Mouse (Mus musculus): ENCODE data around the gene 1700042G07Rik. TPM values are rescaled to one million over a fixed set of nuclear protein-coding genes. Genes with fewer than 3 reads are reported as not detected.

Gene 1700042G07Rik
- polyA plus RNA-seq, 1 experiment from 2014 or later, result not detected

DNA sequence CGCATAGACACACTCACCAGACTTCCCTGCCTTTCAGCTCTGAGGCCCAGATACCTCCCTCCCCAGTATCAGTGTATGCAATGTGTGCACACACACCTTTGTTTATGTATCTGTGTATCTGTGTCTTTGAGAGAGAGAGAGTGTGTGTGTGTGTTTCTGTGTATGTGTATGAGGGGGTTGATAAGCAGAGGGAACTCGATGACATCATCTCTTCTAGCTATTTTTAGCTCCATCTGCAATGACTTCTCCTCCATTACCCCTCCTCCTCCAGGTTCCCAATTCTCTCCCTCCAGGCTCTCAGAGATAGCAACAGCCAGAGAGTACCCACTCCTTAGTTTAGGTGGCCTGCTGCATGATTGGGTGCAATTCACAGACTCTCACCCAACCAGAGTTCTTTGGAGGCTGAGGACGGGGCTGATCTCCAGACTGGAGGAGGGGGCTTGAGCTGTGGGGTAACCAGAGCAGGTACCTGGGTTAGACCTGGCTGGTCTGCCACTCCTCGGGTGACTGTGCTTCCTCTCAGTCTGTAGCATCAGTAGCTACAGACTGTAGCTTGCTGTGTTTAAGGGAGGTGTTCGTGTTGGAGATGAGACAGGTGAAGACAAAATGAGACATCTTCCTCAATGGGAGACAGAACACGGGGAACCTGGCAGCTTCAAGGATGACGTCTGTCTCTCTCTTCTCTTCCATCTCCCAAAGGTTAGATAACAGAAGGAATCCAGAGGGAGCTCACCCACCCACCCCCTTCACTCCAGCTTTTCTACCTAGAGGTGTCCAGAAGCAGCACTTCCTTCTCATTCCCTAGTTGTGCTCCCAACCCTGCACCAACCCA is 2.8 kb downstream of the 1700042G07Rik start:
- Histone ChIP-seq H3K4me2 (ENCODE audit: low read depth, low read length) (no peak overlapping the region), H3K4me3 (ENCODE audit: low read depth, low read length) (no peak overlapping the region)
- 61% methylated on average over 7 of the region's 7 CpGs for WGBS

DNA sequence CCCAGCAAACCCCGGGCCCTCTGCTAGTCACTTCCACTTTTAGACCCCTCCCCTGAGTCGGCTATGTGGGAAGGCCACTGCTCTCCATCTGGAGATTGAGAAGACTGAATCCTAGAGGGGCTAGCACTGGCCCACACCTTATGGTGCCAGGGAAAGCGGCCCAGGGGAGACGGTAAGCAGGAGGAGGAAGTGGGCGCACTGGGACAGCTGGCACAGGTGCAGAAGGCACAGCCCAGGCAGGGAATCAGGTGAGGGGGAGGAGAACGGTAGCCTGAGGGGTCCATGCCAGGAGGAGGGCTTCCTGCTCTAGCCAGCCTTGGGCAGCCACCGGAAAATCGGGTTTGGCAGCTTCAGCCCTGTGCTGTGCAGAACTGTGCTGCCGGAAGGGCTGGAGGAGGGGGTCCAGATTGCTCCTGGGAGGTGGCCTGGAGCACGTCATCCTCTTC is 3.4 kb downstream of the 1700042G07Rik start:
- Histone ChIP-seq H3K36me3 (replicated peaks; ENCODE audit: control insufficient read depth, insufficient read depth, low read depth, low read length) (no peaks in the 10 kb centered on the region), H3K9me3 (replicated peaks; ENCODE audit: control insufficient read depth, low read length) (no peaks in the 10 kb centered on the region), H3K4me1 (ENCODE audit: control insufficient read depth, insufficient read depth, low read length) (peaks cover 4% of the 10 kb centered on the region), H3K27ac (replicated peaks; ENCODE audit: low read depth, low read length) (peak overlapping the region; percentile 32; the same call in 1 of the 2 replicates), H3K9ac (replicated peaks; ENCODE audit: low read length) (peak overlapping the region; percentile 7), H3K4me2 (ENCODE audit: low read depth, low read length) (peak overlapping the region; percentile 21), H3K27me3 (ENCODE audit: control insufficient read depth, insufficient read depth, low read length) (no peaks in the 10 kb centered on the region), H3K4me3 (ENCODE audit: low read depth, low read length) (no peak overlapping the region)
- DNase-seq (ENCODE audit: low spot score) (peak; percentile 70), ATAC-seq (replicated peaks; ENCODE audit: insufficient number of reproducible peaks, low FRiP score, low TSS enrichment, low read depth) (peak; percentile 75)
- WGBS, result 19% methylated on average over 10 of the region's 10 CpGs

More for the DNA sequence above, 2.8 kb downstream of the 1700042G07Rik start:
- Histone ChIP-seq H3K9me3 (replicated peaks; ENCODE audit: control insufficient read depth, low read length) (no peaks in the 10 kb centered on the region), H3K36me3 (replicated peaks; ENCODE audit: control insufficient read depth, insufficient read depth, low read depth, low read length) (no peaks in the 10 kb centered on the region), H3K4me1 (ENCODE audit: control insufficient read depth, insufficient read depth, low read length) (peaks cover 4% of the 10 kb centered on the region), H3K9ac (replicated peaks; ENCODE audit: low read length) (no peak overlapping the region), H3K27me3 (ENCODE audit: control insufficient read depth, insufficient read depth, low read length) (no peaks in the 10 kb centered on the region), H3K27ac (replicated peaks; ENCODE audit: low read depth, low read length) (no peak overlapping the region)
- DNase-seq (ENCODE audit: low spot score) (no peak), ATAC-seq (replicated peaks; ENCODE audit: insufficient number of reproducible peaks, low FRiP score, low TSS enrichment, low read depth) (peak; percentile 49)

DNA sequence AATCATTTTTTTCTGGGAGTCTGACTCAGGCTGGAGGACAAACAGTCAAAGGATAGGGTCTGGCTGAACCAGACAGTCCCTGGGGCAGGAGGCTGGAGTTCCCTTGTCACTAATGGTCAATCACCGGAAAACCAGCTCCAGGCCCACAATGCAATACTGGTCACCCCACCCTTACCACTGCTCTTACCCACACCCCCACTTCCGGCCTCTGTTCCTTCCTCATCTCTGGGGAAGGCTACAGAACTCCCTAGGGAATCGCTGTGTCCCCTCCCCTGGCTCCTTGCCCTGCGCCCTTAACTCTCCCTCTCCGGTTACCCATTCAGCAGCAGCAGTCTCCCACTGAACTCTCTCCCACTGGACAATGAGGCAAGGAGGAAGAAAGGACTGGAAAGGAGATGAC is 4.0 kb downstream of the 1700042G07Rik start:
- Histone ChIP-seq H3K9me3 (replicated peaks; ENCODE audit: control insufficient read depth, low read length) (no peaks in the 10 kb centered on the region), H3K4me2 (ENCODE audit: low read depth, low read length) (peak overlapping the region; percentile 21; the same call in 1 of the 2 replicates), H3K27ac (replicated peaks; ENCODE audit: low read depth, low read length) (peak overlapping the region; percentile 32; the same call in 1 of the 2 replicates), H3K9ac (replicated peaks; ENCODE audit: low read length) (peak overlapping the region; percentile 1; the same call in 1 of the 2 replicates), H3K4me1 (ENCODE audit: control insufficient read depth, insufficient read depth, low read length) (peaks cover 4% of the 10 kb centered on the region), H3K27me3 (ENCODE audit: control insufficient read depth, insufficient read depth, low read length) (no peaks in the 10 kb centered on the region), H3K4me3 (ENCODE audit: low read depth, low read length) (no peak overlapping the region), H3K36me3 (replicated peaks; ENCODE audit: control insufficient read depth, insufficient read depth, low read depth, low read length) (no peaks in the 10 kb centered on the region)
- DNase-seq (ENCODE audit: low spot score) (no peak), ATAC-seq (replicated peaks; ENCODE audit: insufficient number of reproducible peaks, low FRiP score, low TSS enrichment, low read depth) (no peak)
- whole genome bisulfite sequencing, result 16% methylated on average over 5 of the region's 5 CpGs

DNA sequence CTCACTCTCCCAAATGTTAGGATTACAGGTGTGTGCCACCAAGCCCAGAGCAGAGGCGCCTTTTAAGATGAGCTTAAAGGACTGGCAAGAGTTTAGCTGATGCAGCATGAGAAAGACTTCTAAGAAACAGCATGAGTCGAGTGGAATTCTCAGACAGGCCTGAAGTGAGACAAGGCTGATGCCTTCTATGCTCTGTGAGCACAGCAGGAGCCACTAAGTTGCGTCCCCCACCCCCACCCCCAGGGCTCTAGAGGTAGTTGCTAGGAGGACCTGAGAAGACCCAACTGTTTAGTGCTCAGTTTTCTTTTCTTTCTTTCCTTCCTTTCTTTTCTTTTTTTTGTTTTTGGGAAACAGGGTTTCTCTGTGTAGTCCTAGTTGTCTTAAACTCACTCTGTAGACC is 8.9 kb downstream of the 1700042G07Rik start:
- 28% methylated on average over 3 of the region's 3 CpGs for WGBS
- H3K9me3 ChIP-seq (replicated peaks; ENCODE audit: control insufficient read depth, low read length), result no peaks in the 10 kb centered on the region
- H3K27ac ChIP-seq (replicated peaks; ENCODE audit: low read depth, low read length), result no peak overlapping the region
- no peaks in the 10 kb centered on the region for H3K36me3 ChIP-seq (replicated peaks; ENCODE audit: control insufficient read depth, insufficient read depth, low read depth, low read length)
- no peak overlapping the region for H3K4me3 ChIP-seq (ENCODE audit: low read depth, low read length)
- DNase-seq (ENCODE audit: low spot score), result no peak
- H3K4me2 ChIP-seq (ENCODE audit: low read depth, low read length), result no peak overlapping the region
- no peaks in the 10 kb centered on the region for H3K4me1 ChIP-seq (ENCODE audit: control insufficient read depth, insufficient read depth, low read length)
- no peaks in the 10 kb centered on the region for H3K27me3 ChIP-seq (ENCODE audit: control insufficient read depth, insufficient read depth, low read length)
- no peak overlapping the region for H3K9ac ChIP-seq (replicated peaks; ENCODE audit: low read length)
- no peak for ATAC-seq (replicated peaks; ENCODE audit: insufficient number of reproducible peaks, low FRiP score, low TSS enrichment, low read depth)

- ATAC-seq (replicated peaks; ENCODE audit: insufficient number of reproducible peaks, low FRiP score, low TSS enrichment, low read depth) (no peak), DNase-seq (ENCODE audit: low spot score) (peak; percentile 48)
- Histone ChIP-seq H3K4me3 (ENCODE audit: low read depth, low read length) (no peak overlapping the region), H3K27me3 (ENCODE audit: control insufficient read depth, insufficient read depth, low read length) (no peaks in the 10 kb centered on the region), H3K9me3 (replicated peaks; ENCODE audit: control insufficient read depth, low read length) (no peaks in the 10 kb centered on the region), H3K4me2 (ENCODE audit: low read depth, low read length) (0 out of 2 replicates have a peak overlapping the region, but pooled peaks have one; percentile 26), H3K9ac (replicated peaks; ENCODE audit: low read length) (no peak overlapping the region; the same call in 1 of the 2 replicates), H3K4me1 (ENCODE audit: control insufficient read depth, insufficient read depth, low read length) (no peaks in the 10 kb centered on the region), H3K36me3 (replicated peaks; ENCODE audit: control insufficient read depth, insufficient read depth, low read depth, low read length) (no peaks in the 10 kb centered on the region), H3K27ac (replicated peaks; ENCODE audit: low read depth, low read length) (no peak overlapping the region)
- 5% methylated on average over 12 of the region's 12 CpGs for WGBS
Measured at GRCm38 (mm10) chr4:116182745-116183144, 9.6 kb downstream of the 1700042G07Rik start.

DNA sequence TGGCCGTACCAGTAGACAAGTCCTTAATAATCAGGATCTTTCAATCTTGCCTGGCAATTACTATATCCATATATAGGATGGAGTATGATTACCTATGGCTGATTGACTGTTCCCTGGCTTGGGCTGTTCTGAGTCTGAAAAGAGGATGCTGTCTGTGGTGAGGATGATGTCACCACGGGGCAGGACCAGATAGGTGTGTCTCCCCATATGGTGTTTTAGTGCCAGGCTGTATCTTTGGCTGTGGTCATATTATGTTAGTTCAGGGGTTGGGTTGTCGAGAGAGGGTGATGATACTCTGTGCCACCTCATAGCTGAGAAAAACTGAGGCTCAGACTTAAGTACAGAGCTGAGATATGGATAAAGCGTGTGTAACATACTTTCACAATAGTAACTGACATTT is 11.9 kb downstream of the 1700042G07Rik start:
- Histone ChIP-seq H3K4me3 (ENCODE audit: low read depth, low read length) (no peak overlapping the region), H3K9ac (replicated peaks; ENCODE audit: low read length) (no peak overlapping the region), H3K27me3 (ENCODE audit: control insufficient read depth, insufficient read depth, low read length) (no peaks in the 10 kb centered on the region), H3K4me2 (ENCODE audit: low read depth, low read length) (no peak overlapping the region), H3K9me3 (replicated peaks; ENCODE audit: control insufficient read depth, low read length) (no peaks in the 10 kb centered on the region), H3K4me1 (ENCODE audit: control insufficient read depth, insufficient read depth, low read length) (no peaks in the 10 kb centered on the region), H3K36me3 (replicated peaks; ENCODE audit: control insufficient read depth, insufficient read depth, low read depth, low read length) (no peaks in the 10 kb centered on the region), H3K27ac (replicated peaks; ENCODE audit: low read depth, low read length) (no peak overlapping the region)
- WGBS, result 88% methylated on average over 4 of the region's 4 CpGs
- no peak for ATAC-seq (replicated peaks; ENCODE audit: insufficient number of reproducible peaks, low FRiP score, low TSS enrichment, low read depth)
- no peak for DNase-seq (ENCODE audit: low spot score)

- Histone ChIP-seq H3K36me3 (replicated peaks; ENCODE audit: control insufficient read depth, insufficient read depth, low read depth, low read length) (no peaks in the 10 kb centered on the region), H3K27ac (replicated peaks; ENCODE audit: low read depth, low read length) (no peak overlapping the region), H3K4me2 (ENCODE audit: low read depth, low read length) (no peak overlapping the region), H3K9me3 (replicated peaks; ENCODE audit: control insufficient read depth, low read length) (no peaks in the 10 kb centered on the region), H3K9ac (replicated peaks; ENCODE audit: low read length) (no peak overlapping the region), H3K4me3 (ENCODE audit: low read depth, low read length) (no peak overlapping the region), H3K4me1 (ENCODE audit: control insufficient read depth, insufficient read depth, low read length) (no peaks in the 10 kb centered on the region), H3K27me3 (ENCODE audit: control insufficient read depth, insufficient read depth, low read length) (no peaks in the 10 kb centered on the region)
- 30% methylated on average over 4 of the region's 4 CpGs for WGBS
- no peak for DNase-seq (ENCODE audit: low spot score)
- ATAC-seq (replicated peaks; ENCODE audit: insufficient number of reproducible peaks, low FRiP score, low TSS enrichment, low read depth), result no peak
Measured at GRCm38 (mm10) chr4:116192286-116192835, 19.2 kb downstream of the 1700042G07Rik start.

All from embryonic facial prominence, embryonic 11.5 days (tissue).